Mouse (Mus musculus): ENCODE results near the gene Pex19. TPM values are rescaled to one million over a fixed set of nuclear protein-coding genes. Genes with fewer than 3 reads are reported as not detected.
A peak's percentile ranks its signal among the peaks of the same experiment; 100 is the strongest.

Pex19 gene
- total and polyA plus RNA-seq, 2 experiments: 92.5 to 113 TPM

DNA sequence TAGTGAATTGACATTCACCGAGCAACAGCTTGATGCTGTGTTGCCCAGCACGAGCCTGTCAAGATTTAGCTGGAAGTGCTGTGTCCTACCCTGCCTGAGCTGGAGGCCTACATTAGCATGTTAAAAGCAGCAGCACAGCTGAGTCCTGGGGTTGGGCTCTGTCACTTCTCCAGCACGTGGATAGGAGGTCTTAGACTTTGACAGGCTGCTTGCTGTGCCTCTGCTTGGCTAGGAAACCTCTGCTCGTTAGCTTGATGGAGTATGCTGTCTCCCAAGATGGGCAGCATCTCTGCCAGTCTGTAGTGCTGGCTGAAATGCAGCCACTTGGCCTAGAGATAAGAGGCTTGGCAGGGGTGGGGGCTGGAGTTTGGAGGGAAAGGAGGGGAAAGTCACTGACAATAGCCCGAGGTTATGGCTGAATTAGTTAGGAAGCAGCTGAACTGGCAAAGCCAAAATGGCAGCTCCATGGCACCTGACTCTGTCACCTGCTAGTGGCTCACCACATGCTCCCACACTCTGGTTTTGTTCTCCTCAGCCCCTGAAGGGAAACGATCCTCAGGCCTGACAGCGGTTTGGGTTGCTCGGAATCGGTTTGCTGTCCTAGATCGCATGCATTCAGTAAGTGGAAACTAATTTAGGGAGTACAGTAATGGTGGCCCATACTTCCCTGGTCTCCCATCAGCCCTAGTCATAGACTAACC lies 18.6 kb upstream of the Pex19 start:
- peaks cover 89% of the 10 kb centered on the region for H3K36me3 ChIP-seq (ENCODE audit: control insufficient read depth, insufficient read depth, low read length)
- H3K27ac ChIP-seq (replicated peaks; ENCODE audit: insufficient read depth, low read depth, low read length): no peak overlapping the region
- no peak for DNase-seq (ENCODE audit: extremely low read depth, low read depth, low spot score)
- TF ChIP-seq POLR2A (IDR thresholded peaks at IDR 0.05; ENCODE audit: extremely low read depth, insufficient read depth, low read length): no peak
- TF ChIP-seq CTCF (IDR thresholded peaks at IDR 0.05; ENCODE audit: low read depth, low read length): no peak
- no peaks in the 10 kb centered on the region for H3K79me2 ChIP-seq (ENCODE audit: control insufficient read depth, insufficient read depth, low read length)
- H3K9ac ChIP-seq (ENCODE audit: low read depth, low read length): no peak overlapping the region
- 88% methylated on average over 10 of the region's 10 CpGs for WGBS
- H3K27me3 ChIP-seq (ENCODE audit: control insufficient read depth, insufficient read depth, low read length): no peaks in the 10 kb centered on the region
- H3K4me3 ChIP-seq (ENCODE audit: insufficient read depth, low read depth, low read length): no peak overlapping the region
- H3K4me1 ChIP-seq (ENCODE audit: control insufficient read depth, insufficient read depth, low read length): no peaks in the 10 kb centered on the region

DNA sequence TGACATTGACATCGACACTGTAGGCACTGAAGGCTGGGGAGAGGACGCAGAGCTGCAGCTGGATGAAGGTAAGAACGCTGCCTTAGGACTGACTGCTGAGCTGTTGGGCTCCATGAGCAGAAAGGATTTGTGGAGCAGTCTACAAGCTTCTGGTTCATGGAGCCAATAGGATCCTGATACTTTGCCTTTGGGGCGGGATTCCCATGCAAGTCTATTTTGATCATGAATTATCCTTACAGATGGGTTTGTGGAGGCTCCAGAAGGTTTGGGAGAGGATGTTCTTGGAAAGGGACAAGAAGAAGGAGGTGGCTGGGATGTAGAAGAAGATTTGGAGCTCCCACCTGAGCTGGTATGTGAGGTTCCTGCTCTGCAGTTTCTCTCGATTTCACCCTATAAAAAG lies 9.6 kb upstream of the Pex19 start:
- H3K36me3 ChIP-seq (ENCODE audit: control insufficient read depth, insufficient read depth, low read length): peaks cover 86% of the 10 kb centered on the region
- no peak for TF ChIP-seq CTCF (IDR thresholded peaks at IDR 0.05; ENCODE audit: low read depth, low read length)
- no peak for TF ChIP-seq POLR2A (IDR thresholded peaks at IDR 0.05; ENCODE audit: extremely low read depth, insufficient read depth, low read length)
- H3K79me2 ChIP-seq (ENCODE audit: control insufficient read depth, insufficient read depth, low read length): no peaks in the 10 kb centered on the region
- no peak overlapping the region for H3K9ac ChIP-seq (ENCODE audit: low read depth, low read length)
- 93% methylated on average over 5 of the region's 5 CpGs for WGBS
- no peak overlapping the region for H3K27ac ChIP-seq (replicated peaks; ENCODE audit: insufficient read depth, low read depth, low read length)
- H3K4me1 ChIP-seq (ENCODE audit: control insufficient read depth, insufficient read depth, low read length): no peaks in the 10 kb centered on the region
- no peak overlapping the region for H3K4me3 ChIP-seq (ENCODE audit: insufficient read depth, low read depth, low read length)
- no peak for DNase-seq (ENCODE audit: extremely low read depth, low read depth, low spot score)
- no peaks in the 10 kb centered on the region for H3K27me3 ChIP-seq (ENCODE audit: control insufficient read depth, insufficient read depth, low read length)

DNA sequence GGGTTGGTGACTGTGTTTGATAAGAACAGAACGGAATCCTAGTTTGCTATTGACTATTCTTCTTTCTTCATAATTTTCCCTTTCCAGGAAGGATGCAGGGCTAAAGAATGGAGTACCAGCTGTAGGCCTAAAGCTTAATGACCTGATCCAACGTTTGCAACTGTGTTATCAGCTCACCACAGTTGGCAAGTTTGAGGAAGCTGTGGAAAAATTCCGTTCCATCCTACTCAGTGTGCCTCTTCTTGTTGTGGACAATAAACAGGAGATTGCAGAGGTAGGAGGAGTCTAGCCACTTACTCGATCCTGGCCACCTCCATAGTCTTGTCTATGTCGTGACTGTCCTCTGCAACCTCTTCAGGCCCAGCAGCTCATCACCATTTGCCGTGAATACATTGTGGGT lies 7.5 kb upstream of the Pex19 start:
- Histone ChIP-seq H3K36me3 (ENCODE audit: control insufficient read depth, insufficient read depth, low read length) (peaks cover 75% of the 10 kb centered on the region), H3K79me2 (ENCODE audit: control insufficient read depth, insufficient read depth, low read length) (no peaks in the 10 kb centered on the region), H3K27me3 (ENCODE audit: control insufficient read depth, insufficient read depth, low read length) (no peaks in the 10 kb centered on the region), H3K4me3 (ENCODE audit: insufficient read depth, low read depth, low read length) (no peak overlapping the region), H3K4me1 (ENCODE audit: control insufficient read depth, insufficient read depth, low read length) (no peaks in the 10 kb centered on the region), H3K27ac (replicated peaks; ENCODE audit: insufficient read depth, low read depth, low read length) (no peak overlapping the region), H3K9ac (ENCODE audit: low read depth, low read length) (no peak overlapping the region)
- TF ChIP-seq POLR2A (IDR thresholded peaks at IDR 0.05; ENCODE audit: extremely low read depth, insufficient read depth, low read length): no peak
- no peak for TF ChIP-seq CTCF (IDR thresholded peaks at IDR 0.05; ENCODE audit: low read depth, low read length)
- WGBS: 71% methylated on average over 6 of the region's 6 CpGs
- DNase-seq (ENCODE audit: extremely low read depth, low read depth, low spot score): no peak

DNA sequence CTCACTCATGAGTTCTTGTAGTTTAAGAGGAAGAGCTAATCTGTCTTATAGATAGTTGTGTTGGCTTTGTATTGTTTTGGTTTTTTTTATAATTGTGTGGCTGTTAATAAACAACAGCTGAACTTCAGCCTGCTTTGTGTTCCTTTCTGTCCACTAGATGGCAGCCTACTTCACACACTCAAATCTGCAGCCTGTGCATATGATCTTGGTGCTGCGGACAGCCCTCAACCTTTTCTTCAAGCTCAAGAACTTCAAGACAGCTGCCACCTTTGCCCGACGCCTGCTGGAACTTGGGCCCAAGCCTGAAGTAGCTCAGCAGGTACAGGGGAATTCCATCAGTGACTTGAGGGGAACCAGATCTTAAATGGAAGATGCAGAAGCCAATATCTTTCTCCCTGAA lies 6.8 kb upstream of the Pex19 start:
- H3K4me1 ChIP-seq (ENCODE audit: control insufficient read depth, insufficient read depth, low read length): no peaks in the 10 kb centered on the region
- DNase-seq (ENCODE audit: extremely low read depth, low read depth, low spot score): peak; percentile 67
- WGBS: 54% methylated on average over 3 of the region's 3 CpGs
- peaks cover 69% of the 10 kb centered on the region for H3K36me3 ChIP-seq (ENCODE audit: control insufficient read depth, insufficient read depth, low read length)
- H3K9ac ChIP-seq (ENCODE audit: low read depth, low read length): no peak overlapping the region
- H3K27ac ChIP-seq (replicated peaks; ENCODE audit: insufficient read depth, low read depth, low read length): no peak overlapping the region
- H3K4me3 ChIP-seq (ENCODE audit: insufficient read depth, low read depth, low read length): no peak overlapping the region
- TF ChIP-seq POLR2A (IDR thresholded peaks at IDR 0.05; ENCODE audit: extremely low read depth, insufficient read depth, low read length): no peak
- TF ChIP-seq CTCF (IDR thresholded peaks at IDR 0.05; ENCODE audit: low read depth, low read length): peak; percentile 65
- no peaks in the 10 kb centered on the region for H3K79me2 ChIP-seq (ENCODE audit: control insufficient read depth, insufficient read depth, low read length)
- H3K27me3 ChIP-seq (ENCODE audit: control insufficient read depth, insufficient read depth, low read length): no peaks in the 10 kb centered on the region

DNA sequence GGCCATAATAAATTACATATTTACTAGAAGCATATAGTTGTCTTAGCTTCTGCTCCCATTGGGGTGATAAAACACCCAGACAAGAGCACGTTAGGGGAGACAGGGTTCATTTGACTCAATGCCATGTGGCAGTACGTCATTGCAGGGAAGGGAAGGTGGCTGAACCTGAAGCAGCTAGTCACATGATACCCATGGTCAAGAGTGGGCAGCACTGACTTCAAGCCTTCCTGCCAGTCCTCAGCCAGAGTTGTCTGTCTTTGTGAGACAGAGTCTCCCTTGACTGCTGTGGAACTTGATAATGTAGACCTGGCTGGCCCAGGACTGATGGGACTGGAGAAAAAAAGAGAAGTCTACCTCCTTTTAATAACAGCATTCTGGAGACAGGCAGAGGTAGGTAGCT lies 3.9 kb upstream of the Pex19 start:
- peak; percentile 25 for DNase-seq (ENCODE audit: extremely low read depth, low read depth, low spot score)
- H3K36me3 ChIP-seq (ENCODE audit: control insufficient read depth, insufficient read depth, low read length): peaks cover 43% of the 10 kb centered on the region
- WGBS: 40% methylated on average over 2 of the region's 2 CpGs
- no peak overlapping the region for H3K27ac ChIP-seq (replicated peaks; ENCODE audit: insufficient read depth, low read depth, low read length)
- H3K27me3 ChIP-seq (ENCODE audit: control insufficient read depth, insufficient read depth, low read length): no peaks in the 10 kb centered on the region
- no peak overlapping the region for H3K9ac ChIP-seq (ENCODE audit: low read depth, low read length)
- no peak overlapping the region for H3K4me3 ChIP-seq (ENCODE audit: insufficient read depth, low read depth, low read length)
- TF ChIP-seq POLR2A (IDR thresholded peaks at IDR 0.05; ENCODE audit: extremely low read depth, insufficient read depth, low read length) (no peak), CTCF (IDR thresholded peaks at IDR 0.05; ENCODE audit: low read depth, low read length) (no peak)
- no peaks in the 10 kb centered on the region; the same call in 1 of the 2 replicates for H3K4me1 ChIP-seq (ENCODE audit: control insufficient read depth, insufficient read depth, low read length)
- H3K79me2 ChIP-seq (ENCODE audit: control insufficient read depth, insufficient read depth, low read length): no peaks in the 10 kb centered on the region

DNA sequence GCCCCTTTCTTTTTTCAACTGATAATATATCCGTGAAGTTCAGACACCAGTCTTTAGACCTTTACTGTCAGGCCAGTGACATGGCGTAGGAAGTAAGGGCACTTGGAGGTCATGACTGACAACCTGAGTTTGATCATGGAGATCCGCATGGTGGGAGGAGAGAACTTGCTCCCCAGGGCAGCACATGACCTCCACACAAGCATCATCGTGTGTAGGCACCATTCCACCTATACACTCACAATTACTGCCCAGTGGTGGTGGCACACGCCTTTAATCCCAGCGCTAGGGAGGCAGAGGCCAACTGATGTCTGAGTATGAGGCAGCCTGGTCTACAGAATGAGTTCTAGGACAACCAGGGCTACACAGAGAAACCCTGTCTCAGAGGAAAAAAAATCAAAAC lies 2.0 kb upstream of the Pex19 start:
- Histone ChIP-seq H3K27me3 (ENCODE audit: control insufficient read depth, insufficient read depth, low read length) (no peaks in the 10 kb centered on the region), H3K9ac (ENCODE audit: low read depth, low read length) (no peak overlapping the region), H3K36me3 (ENCODE audit: control insufficient read depth, insufficient read depth, low read length) (peaks cover 40% of the 10 kb centered on the region), H3K4me1 (ENCODE audit: control insufficient read depth, insufficient read depth, low read length) (no peaks in the 10 kb centered on the region; the same call in 1 of the 2 replicates), H3K79me2 (ENCODE audit: control insufficient read depth, insufficient read depth, low read length) (no peaks in the 10 kb centered on the region; the same call in 1 of the 2 replicates), H3K4me3 (ENCODE audit: insufficient read depth, low read depth, low read length) (no peak overlapping the region), H3K27ac (replicated peaks; ENCODE audit: insufficient read depth, low read depth, low read length) (no peak overlapping the region)
- whole genome bisulfite sequencing: 76% methylated on average over 6 of the region's 6 CpGs
- no peak for DNase-seq (ENCODE audit: extremely low read depth, low read depth, low spot score)
- TF ChIP-seq POLR2A (IDR thresholded peaks at IDR 0.05; ENCODE audit: extremely low read depth, insufficient read depth, low read length) (no peak), CTCF (IDR thresholded peaks at IDR 0.05; ENCODE audit: low read depth, low read length) (no peak)

Data from liver, adult 2 months (tissue).